Mouse (Mus musculus): ENCODE data around the gene Gmds. TPM values are rescaled to one million over a fixed set of nuclear protein-coding genes. Genes with fewer than 3 reads are reported as not detected.

The Gmds gene
- total RNA-seq, 4 experiments from 2014 or later: 11.3 to 15.6 (median 12.9) TPM

DNA sequence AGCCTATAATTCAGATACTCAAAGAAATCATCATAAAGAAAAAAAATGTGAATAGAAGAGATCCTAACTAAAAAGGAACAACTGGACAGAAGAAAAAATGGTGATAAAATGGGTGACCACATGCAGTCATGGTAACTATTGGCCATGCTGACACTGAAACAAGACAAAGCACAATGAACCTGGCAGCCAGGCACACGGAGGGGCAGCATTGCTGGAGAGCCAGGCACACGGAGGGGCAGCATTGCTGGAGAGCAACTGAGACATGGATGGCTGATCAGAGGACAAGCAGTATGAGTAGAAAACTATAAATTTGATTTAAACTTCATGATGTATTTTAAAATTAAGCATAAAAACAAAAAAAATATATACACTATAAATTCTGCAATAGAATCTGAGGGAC lies 173.0 kb downstream of the Gmds start:
- no peak for DNase-seq (ENCODE audit: low spot score in 2 of 2)

DNA sequence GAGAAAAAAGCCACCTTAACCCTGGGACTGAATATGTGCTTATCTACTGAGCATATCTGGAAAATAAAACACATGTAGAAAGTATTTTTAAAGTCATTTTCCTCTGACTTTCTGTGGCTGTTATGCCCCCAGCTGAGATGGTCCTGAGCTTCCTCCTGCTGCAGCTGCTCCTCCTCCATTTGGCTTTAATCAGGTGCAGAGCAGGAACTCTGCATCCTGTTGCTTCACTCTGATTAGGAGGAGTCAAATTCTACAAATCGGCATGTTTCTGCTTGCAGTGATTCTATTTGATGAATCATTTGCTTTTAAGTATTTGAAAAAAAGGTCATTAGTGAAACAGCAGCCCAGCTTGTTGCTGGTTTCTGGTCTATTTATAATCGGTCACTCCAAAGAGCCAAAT lies 177.0 kb downstream of the Gmds start:
- no peak for DNase-seq (ENCODE audit: low spot score in 2 of 2)

DNA sequence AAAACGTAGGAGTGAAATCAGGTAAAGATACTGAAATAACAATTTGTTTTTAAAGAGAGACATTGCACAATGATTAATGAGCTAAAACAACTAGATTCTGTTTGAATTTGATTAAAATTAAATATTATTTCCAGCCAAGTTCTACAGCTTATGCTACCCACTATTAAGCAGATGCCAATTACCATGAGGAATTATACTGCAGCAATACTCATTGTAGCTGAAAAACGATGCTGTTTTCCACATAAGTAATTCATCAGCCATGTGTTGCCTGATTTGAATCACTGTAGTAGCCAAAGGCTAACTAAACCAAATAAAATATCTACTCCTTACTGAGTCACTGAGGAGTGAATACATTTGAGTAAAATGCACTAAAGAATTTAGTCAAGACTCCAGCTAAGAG lies 180.3 kb downstream of the Gmds start:
- no peak for DNase-seq (ENCODE audit: low spot score in 2 of 2)

DNA sequence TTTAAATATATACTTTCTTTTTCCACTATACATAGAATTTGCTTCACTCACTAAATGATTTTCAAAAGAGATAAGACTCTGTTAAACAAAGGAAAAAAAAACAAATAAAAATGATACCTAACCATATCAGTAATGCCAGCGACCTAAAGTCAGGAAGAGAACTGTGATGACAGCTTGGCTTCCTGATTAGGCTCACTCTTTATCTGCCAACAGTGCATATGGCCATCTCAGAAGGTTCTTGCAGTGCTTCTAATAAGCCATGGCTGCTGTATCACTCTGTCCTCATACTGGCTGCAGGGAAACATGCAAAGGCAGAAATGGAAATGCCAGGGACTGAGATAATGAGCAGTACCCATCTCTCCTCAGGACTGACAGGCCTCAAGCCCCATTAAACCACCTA lies 192.6 kb downstream of the Gmds start:
- DNase-seq (ENCODE audit: low spot score in 2 of 2): no peak

DNA sequence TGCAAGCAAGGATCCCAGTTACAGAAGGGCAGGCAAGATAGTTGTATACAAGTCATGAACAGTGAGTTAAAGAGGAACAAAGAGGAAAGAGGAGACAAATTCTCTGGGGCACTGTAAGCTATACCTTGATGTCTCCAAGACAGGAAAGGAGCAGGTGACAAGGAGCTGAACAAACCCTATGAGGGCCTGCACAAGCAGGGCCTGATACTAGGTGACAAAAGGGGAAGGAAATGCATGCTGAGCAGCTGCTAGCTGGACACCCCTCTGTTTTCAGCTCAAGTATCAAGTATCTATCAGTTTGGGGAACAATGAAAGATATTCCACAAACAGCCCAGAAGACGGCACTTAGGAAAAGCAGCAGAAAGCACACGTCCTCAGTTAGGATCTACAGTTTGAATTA lies 193.4 kb downstream of the Gmds start:
- DNase-seq (ENCODE audit: low spot score in 2 of 2): no peak

DNA sequence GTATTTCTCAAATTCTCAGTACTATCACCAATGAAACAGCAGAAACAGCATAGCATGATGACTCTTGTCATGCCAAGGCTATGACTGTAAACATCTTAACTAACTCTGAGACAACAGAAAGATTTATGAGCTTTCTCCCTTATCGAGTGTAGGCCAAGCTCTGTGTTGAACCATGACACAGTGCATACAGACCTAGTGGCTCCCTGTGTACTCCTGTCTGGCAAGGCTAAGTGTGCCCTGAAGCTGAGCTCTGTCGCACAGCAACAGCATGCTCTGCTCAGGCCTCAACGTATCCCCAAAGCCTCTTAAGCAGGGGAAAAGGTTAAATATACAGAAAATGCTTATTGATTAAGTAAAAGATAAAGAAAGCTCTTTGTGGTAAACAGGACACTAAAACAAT lies 194.9 kb downstream of the Gmds start:
- no peak for DNase-seq (ENCODE audit: low spot score in 2 of 2)

DNA sequence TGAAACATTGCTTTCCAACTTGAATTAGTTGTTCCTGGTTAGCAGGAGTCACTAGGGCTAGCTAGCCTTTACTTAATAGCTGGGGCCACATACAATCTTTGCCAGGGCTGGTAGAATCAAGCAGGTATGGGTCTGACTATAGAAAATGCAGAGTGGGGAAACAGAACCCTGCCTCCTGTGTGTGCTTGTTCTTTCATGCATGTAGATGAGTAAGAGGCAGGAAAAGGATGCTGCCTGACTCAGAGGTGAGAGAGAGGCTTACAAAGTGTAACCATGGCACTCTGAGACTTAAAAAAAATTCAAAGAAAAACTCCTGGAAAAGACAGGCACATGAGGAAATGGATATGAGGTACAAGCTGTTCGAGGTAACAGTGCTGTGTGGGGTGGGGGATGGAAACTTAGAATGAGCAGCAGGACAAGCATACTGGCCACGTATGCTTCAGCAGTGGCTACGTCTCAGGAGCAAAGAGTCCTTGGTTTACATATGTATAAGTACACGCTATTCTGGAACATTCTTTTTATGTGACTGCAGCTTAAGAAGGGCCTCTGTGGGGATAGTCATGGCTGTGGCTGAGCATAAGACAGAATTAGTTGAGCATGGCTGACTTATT lies 203.8 kb downstream of the Gmds start:
- DNase-seq (ENCODE audit: low spot score in 2 of 2): no peak

DNA sequence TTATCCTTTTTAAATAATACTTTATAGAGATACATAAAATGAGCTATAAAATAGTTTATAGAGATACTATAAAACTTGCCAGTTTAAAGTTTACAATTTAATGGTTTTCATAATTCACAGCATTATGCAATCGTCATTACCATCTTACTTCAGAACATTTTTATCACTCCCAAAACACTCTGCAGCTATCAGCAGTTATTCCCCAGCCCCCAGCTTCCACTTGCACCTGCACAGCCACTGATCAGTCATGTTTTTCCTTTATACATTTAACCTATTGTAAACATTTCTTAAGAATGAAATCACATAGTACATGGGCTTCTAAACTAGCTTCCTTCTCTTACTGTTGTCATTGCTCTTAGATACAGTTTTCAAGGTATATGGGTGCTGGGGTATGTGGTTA lies 208.6 kb downstream of the Gmds start:
- DNase-seq (ENCODE audit: low spot score in 2 of 2): no peak

DNA sequence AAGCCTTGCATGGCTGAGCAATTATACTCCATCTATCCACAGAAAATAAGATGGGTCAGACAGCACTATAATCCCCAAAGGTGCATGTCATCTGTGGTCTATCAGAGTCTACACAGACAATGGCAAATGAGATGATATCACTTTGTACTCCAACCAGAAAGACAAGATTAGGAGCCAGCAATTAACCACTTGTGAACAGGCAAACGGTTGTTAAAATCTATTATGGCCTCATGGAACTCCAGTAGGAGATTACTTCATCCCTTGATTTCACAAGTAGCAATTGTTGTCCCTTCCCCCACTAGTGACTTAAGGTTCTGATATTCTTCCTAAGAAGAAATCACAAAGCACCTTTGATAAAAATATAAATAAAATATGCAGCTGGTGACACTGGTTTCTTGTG lies 220.2 kb downstream of the Gmds start:
- DNase-seq (ENCODE audit: low spot score in 2 of 2): no peak

DNA sequence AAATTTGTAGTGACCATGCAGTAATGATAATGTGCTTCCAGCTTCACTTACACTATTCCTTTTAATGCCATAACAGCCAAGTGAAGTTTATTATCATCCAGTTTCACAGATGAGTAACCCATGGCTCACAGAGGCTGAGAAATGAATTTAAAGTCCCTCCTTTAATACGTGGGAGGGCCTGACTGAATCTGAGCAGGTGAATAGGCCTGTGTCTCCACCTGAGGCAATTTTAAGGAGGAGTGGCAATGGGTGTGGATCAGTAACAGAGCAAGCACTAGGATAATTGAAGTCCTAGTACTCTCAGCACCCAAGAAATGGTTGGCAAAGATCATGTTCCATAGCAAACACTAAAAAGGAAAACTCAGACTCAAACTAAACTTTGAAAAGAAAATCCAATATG lies 223.1 kb downstream of the Gmds start:
- no peak for DNase-seq (ENCODE audit: low spot score in 2 of 2)

DNA sequence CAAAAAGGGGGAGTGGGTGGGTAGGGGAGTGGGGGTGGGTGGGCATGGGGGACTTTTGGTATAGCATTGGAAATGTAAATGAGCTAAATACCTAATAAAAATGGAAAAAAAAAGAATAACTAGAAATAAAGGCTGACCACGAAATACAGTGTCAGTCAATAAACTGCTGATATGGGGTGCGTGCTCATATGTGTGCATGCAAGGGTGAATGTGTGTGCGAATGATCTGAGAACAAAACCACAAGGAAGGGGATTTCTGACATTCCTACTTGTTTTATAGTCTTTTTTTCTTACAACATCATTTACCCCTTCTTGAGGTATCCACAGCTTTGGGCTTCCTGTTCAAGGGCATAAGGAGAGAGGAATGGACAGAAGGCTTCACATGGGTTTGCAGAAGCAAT lies 224.7 kb downstream of the Gmds start:
- no peak for DNase-seq (ENCODE audit: low spot score in 2 of 2)

DNA sequence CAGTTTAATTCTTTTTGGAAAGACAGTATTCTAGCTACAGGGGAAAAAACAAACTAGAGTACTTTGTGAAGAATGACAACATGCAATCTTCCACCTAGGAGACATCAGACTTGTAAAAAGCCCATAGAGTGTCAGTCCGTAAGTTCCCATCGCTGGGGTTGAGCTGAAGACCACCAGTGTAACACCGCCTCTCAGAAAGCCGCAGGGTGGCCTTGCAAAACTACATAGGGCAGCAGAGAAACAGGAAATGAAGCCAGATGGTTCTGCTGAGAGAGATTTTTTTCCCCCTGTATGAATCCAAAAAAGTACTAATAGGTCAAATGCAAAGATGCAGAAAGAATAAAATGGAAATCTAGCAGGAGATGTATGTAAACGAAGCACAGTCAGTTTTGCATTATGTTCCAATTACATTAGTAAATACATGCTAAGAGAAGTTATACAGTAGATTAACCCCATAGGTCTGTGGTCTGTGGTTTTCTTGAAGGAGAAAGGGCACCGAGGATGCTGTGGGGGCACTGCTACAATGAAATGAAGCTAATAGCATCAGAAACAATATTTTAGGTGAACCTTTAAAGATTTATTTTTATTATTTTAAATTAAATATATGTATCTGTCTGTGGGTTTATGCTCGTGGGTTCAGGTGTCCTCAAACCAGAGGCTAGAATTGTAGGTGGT lies 250.1 kb downstream of the Gmds start:
- DNase-seq (ENCODE audit: low spot score in 2 of 2): no peak

DNA sequence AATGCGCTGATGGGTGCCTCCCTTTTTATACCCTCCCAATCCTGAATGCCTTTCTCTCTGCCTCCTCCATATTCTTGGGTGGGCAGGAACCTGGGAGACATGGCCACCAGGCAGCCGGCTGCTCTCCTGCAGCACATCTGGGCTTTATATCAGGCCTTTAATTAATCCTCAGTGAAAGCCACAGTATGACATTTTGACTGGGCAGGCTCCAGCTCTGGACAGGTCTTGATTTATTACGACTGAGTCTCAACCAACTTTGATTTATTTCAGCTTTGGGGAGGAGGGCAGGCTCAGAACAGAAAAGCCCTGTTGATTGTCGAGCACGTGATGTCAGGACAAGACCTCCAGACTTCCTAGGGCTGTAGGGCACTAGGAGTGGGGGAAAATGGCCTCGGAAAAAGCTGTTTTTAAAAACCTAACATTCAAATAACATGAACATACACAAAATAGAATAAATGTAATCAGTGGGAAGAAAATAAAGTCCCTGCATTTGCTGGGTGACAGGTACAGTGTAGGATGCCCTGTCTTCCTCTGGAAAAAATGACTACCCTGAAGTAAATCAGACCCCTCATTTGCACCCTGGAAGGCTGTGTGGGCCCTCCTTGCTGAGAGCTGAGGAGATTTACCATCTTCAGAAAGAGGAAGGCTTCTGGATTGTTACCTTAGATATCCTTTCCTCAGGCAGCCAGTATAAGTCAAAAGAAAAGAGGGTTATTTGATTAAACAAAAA lies 257.9 kb downstream of the Gmds start:
- DNase-seq (ENCODE audit: low spot score in 2 of 2): no peak

DNA sequence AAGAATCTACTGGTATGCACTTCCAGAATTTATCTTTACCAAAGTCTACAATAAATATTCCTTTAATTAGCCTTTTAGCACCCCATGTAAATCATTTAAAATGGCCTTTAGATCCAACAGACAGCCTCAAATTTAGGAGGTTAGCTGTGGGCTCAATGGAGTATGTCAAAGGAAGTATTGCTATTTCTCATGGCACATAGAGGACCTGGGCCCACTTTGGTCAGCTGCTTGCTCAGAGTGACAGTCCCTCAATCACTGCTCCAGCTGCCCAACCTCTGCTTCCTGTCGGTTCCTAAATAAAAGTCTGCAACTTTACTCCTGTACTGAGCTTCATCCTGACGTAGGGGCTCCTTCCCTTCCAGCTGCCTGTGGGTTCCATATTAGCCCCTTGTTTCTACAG lies 264.9 kb downstream of the Gmds start:
- DNase-seq (ENCODE audit: low spot score in 2 of 2): no peak

DNA sequence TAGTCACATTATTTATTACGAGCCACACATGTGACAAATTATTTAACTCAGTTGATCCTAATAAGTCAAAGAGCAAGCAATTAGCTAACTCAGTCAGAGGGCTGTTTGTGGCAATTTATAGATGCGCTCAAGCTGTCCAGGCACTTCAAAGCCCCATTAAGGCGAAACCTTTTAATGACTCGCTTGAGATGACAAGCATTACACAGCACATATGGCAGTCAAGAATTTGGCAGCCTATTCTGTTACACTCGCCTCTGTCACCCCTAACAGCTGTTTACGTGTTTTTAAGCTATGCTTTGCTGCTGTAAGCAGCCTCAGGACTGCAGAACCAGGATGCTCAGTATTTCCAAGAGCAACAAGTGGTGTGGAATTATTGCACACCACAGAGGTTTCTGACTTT lies 283.2 kb downstream of the Gmds start:
- DNase-seq (ENCODE audit: low spot score in 2 of 2): no peak

DNA sequence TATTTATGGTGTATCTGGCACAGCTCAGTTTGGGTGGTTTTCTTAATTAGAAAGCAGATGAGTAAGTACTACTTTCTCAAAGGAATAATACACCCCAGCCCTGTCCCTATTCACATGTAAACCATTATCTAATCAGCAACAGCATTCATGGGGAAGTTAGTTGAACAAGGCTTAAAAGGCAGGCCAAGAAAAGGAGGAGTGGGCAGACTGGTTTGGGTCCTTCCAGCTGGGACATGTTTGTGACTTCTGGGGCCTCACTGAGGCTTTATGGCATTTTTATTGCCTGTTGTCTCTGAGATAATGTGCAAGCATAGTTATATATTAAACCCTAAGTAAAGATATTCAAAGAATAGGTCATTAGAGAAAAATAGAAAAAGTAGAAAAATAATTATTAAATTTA lies 285.0 kb downstream of the Gmds start:
- DNase-seq (ENCODE audit: low spot score in 2 of 2): no peak

DNA sequence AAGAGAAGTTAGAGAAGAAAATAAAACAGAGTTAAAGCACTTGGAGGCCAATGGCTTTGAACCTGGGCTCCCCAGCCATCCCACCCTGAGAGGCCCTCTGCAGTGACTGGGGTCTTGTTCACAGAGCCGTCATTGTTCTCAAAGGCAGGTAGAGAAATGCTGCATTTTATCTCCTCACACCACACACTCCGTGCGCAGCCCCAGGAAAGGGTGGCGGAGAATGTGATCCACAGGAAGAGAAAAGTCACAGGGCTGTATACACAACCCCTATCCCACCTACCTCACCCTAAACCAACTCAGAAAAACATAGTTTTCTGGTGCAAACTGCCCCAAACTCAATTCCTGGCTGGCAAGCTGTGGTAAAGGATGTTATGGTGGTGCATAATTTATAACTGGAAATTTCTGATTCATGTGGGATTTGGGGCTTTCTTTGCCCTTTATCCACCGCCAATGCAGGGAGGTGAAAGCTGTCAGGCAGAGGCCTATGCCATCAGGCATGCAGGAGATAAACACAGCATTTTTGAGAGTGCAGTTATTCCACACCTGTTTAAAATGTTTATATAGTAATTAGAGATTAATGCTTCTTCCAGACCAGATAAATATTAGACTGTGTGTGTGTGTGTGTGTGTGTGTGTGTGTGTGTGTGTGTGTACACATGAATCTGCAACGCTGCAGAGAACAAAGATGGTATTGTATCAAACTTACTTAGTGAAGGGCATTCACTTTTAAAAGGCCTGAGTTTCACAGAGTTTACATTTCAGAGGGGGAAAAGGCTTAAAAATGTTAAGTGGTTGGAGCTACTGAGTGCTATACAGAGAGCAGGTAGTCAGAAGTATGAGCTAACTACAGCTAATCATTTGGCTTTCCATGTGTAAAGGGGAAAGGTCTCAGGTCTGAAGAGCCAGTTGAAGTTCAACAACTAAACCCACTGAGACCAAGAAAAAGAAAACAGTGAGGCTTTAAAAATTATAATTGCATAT lies 290.3 kb downstream of the Gmds start:
- no peak for DNase-seq (ENCODE audit: low spot score in 2 of 2)

DNA sequence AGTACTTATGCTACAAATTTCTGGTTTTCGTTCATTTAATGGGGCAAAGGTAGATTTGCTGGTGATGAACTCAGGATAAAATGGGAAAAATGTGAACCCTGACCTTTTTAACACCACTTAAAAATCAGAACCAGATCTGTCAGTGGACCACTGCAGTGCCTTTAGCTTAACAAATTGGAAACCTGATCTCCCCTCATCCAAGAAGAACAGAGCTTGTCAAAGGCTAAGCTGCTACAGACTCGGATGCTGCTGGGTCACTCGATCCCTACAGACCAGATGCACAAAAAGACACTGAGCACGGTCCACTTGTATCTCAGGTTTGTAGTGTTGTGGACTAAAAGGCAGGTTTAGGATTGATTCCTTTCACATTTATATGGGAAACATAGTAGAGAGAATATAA lies 291.6 kb downstream of the Gmds start:
- no peak for DNase-seq (ENCODE audit: low spot score in 2 of 2)

DNA sequence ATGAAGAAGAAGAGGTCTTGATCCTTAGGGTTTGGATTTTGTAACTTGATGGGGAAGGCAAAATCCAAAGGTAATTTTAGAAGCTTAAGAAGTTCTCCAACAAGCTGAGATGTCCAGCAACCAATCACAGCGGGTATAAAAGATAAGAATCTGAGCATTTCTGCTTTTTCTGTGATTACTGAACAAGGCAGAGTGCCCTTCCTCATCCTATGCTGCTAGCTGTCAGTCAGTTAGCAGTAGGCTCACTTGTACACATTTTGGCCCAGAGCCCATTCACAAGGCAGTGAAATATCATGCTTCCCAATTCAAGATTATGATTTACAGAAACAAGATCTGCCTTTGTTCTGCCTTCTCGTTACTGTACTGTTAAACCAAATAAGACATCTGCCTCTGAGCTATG lies 295.8 kb downstream of the Gmds start:
- DNase-seq (ENCODE audit: low spot score in 2 of 2): no peak

DNA sequence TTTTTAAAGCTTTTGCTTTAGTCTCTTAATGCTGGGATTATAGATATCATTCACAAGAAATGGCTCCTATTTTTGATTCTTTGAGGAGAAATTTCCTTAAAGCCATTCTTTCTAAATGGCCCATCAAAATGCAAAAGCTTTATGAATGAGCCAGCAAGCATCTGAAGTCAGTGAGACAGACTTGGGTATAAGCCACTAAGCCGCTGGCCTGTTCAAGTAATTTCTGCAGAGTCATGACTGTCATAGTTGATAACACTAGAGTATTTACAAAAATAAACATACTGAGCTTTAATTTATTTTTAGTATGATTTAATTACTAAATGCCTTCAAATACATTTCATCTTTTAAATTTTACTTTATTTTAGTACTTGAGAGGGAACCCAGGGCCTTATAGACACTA lies 297.7 kb downstream of the Gmds start:
- DNase-seq (ENCODE audit: low spot score in 2 of 2): no peak

DNA sequence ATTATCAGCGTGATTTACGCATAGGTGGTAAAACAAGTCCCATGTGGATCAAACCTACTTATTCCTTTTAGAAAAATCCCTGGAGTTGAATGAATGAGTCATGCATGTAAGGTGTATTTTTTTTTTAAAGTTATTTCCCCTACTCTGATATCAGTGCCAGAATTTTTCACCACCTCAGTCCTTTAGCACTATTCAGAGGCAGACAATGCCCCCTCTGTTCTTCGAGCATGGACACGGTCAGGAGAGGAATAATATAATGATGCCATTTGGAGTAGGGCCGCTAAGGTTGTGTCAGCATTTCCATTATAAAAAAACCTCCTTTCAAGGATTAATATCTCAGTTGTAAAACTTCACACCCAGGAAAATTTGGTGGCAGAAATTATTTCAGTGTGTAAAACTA lies 301.6 kb downstream of the Gmds start:
- no peak for DNase-seq (ENCODE audit: low spot score in 2 of 2)
